Mouse (Mus musculus): Measurements from ENCODE around the gene Egln3. TPM values are rescaled to one million over a fixed set of nuclear protein-coding genes. Genes with fewer than 3 reads are reported as not detected.
A peak's percentile ranks its signal among the peaks of the same experiment; 100 is the strongest.

Egln3 gene
- polyA plus RNA-seq, 1 experiment from 2014 or later = 23.0 TPM

DNA sequence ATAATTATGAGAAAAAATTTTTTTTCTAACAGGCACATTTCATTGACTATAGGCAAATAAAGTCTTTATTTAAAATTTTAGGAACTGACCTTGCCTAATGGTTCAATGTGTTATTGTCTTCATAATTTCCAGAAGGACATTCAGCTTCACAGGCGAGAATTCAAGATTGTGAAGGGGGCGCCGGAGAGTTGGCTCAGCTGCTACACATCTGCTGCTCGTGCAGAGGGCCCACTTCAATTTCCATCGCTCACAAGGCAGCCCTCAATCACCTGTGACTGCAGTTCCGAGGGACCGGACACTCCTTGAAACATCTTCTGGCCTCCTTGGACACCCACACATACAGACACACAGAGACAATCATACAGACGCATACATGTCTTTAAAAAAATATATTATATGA, 23.9 kb upstream of the Egln3 start:
- WGBS = 68% methylated on average over 8 of the region's 8 CpGs

DNA sequence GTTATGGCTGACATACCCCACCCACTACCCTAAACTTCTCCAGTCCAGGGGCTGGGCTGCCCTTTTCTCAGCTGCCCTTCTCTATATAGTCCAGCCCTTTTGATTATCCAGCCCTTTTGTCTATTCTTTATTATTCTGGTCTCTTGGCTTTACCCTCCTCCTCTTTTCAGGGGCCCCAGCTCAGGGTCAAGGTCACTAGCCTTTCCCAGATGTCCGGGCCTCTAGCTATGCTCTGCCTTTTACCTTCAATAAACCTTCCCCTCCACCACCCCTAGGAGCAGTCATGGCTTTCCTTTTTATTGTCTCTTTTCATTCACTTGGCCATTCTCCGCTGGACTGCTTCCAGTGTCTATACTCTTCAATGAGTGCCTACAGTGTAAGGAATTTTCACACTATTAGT, 22.7 kb upstream of the Egln3 start:
- Histone ChIP-seq H3K9ac (ENCODE audit: low read length) (no peak overlapping the region), H3K36me3 (ENCODE audit: control insufficient read depth, insufficient read depth, low read length) (no peaks in the 10 kb centered on the region), H3K4me3 (ENCODE audit: low read length) (no peak overlapping the region), H3K4me2 (ENCODE audit: low read depth, low read length) (no peak overlapping the region), H3K27me3 (ENCODE audit: control insufficient read depth, insufficient read depth, low read depth, low read length) (no peaks in the 10 kb centered on the region), H3K9me3 (ENCODE audit: control insufficient read depth, low read length) (no peaks in the 10 kb centered on the region), H3K4me1 (replicated peaks; ENCODE audit: control insufficient read depth, insufficient read depth, low read length) (no peaks in the 10 kb centered on the region), H3K27ac (ENCODE audit: low read length) (no peak overlapping the region)
- WGBS = 57% methylated on average over 2 of the region's 2 CpGs
- peak; percentile 75 for ATAC-seq (ENCODE audit: low read depth)

More for the DNA sequence above, 23.9 kb upstream of the Egln3 start:
- no peaks in the 10 kb centered on the region for H3K4me1 ChIP-seq (replicated peaks; ENCODE audit: control insufficient read depth, insufficient read depth, low read length)
- no peak for ATAC-seq (ENCODE audit: low read depth)
- H3K4me3 ChIP-seq (ENCODE audit: low read length) = no peak overlapping the region
- H3K27me3 ChIP-seq (ENCODE audit: control insufficient read depth, insufficient read depth, low read depth, low read length) = no peaks in the 10 kb centered on the region
- no peak overlapping the region for H3K4me2 ChIP-seq (ENCODE audit: low read depth, low read length)
- H3K27ac ChIP-seq (ENCODE audit: low read length) = no peak overlapping the region
- no peaks in the 10 kb centered on the region for H3K36me3 ChIP-seq (ENCODE audit: control insufficient read depth, insufficient read depth, low read length)
- no peak overlapping the region for H3K9ac ChIP-seq (ENCODE audit: low read length)
- H3K9me3 ChIP-seq (ENCODE audit: control insufficient read depth, low read length) = no peaks in the 10 kb centered on the region

DNA sequence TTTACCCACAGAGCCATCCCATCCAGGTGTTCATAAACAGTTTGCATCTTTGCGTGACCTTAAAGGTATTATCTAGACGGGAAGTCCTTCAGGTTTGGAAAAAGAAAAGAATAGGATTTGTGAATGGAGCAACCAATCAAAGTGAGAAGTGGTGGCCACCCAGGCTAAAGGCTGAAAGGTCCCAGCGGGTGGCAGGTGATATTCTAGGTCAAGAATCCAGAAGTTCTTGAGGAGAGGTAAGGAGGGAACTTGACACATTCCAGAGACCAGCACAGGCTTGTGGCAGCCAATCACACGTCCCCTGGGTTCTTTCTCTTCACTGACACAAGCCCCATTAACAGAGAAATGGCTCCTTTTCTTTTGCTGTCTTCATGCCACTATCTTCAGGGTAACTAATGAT, 21.9 kb upstream of the Egln3 start:
- no peak for ATAC-seq (ENCODE audit: low read depth)
- Histone ChIP-seq H3K27ac (ENCODE audit: low read length) (no peak overlapping the region), H3K9ac (ENCODE audit: low read length) (no peak overlapping the region), H3K4me2 (ENCODE audit: low read depth, low read length) (no peak overlapping the region), H3K36me3 (ENCODE audit: control insufficient read depth, insufficient read depth, low read length) (no peaks in the 10 kb centered on the region), H3K9me3 (ENCODE audit: control insufficient read depth, low read length) (no peaks in the 10 kb centered on the region), H3K27me3 (ENCODE audit: control insufficient read depth, insufficient read depth, low read depth, low read length) (no peaks in the 10 kb centered on the region), H3K4me3 (ENCODE audit: low read length) (no peak overlapping the region), H3K4me1 (replicated peaks; ENCODE audit: control insufficient read depth, insufficient read depth, low read length) (no peaks in the 10 kb centered on the region)
- WGBS = 55% methylated on average over 4 of the region's 4 CpGs

DNA sequence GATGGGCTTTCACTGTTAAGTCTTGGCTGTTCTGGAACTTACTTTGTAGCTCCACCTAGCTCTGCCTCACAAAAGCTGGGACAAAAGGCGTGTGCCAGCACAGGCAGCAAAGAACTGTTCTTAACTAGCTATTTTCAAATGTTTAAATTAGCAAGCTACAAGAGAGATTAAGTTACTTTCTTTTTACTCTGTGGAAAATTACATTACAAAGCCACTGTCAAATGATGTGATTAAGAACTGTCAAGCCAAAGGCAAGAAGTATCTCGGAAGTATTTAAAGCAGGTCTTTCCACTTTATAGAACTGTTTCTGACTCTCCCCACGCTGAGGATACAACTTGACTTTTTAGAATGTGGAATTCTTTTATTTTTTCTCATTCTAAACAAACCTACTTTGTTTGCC, 21.4 kb upstream of the Egln3 start:
- Histone ChIP-seq H3K36me3 (ENCODE audit: control insufficient read depth, insufficient read depth, low read length) (no peaks in the 10 kb centered on the region), H3K9ac (ENCODE audit: low read length) (no peak overlapping the region), H3K27me3 (ENCODE audit: control insufficient read depth, insufficient read depth, low read depth, low read length) (no peaks in the 10 kb centered on the region), H3K27ac (ENCODE audit: low read length) (no peak overlapping the region), H3K4me2 (ENCODE audit: low read depth, low read length) (no peak overlapping the region), H3K4me3 (ENCODE audit: low read length) (no peak overlapping the region), H3K4me1 (replicated peaks; ENCODE audit: control insufficient read depth, insufficient read depth, low read length) (no peaks in the 10 kb centered on the region), H3K9me3 (ENCODE audit: control insufficient read depth, low read length) (no peaks in the 10 kb centered on the region)
- 37% methylated on average over 3 of the region's 3 CpGs for WGBS
- ATAC-seq (ENCODE audit: low read depth) = no peak

DNA sequence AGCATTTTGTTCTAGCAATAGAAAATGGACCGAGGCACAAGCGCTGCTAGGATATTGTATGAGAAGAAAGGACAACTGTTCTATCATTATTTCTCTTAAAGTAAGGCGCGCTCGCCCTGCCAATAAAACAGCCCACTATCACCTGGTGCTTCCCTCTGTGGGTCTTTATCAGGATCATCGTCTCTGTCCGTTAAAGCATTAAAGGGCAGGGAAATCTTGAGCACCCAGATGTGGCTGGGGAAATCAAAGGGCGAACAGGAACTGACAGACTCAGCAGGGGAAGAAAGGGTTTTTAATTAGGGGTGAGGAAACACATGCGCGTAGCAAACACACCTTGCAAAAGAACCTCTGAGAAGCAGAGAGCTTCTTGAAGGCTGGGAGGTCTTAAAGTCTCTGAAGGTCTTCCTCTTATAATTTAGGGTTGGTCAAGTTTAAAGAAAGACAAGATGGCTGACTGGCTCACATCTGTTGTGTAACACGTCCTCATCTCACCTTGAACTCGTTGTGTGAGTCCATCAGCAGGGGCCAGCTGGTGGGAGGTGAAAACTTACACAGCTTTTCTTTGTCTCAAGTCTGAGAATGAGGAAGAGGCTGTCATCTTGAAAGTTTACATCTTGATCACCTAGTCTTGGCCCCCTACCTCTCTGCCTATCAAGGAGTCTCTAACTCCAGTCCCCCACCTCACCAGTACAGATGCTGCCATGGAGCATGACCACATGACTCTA, 18.5 kb upstream of the Egln3 start:
- no peak overlapping the region for H3K4me2 ChIP-seq (ENCODE audit: low read depth, low read length)
- WGBS = 68% methylated on average over 12 of the region's 12 CpGs
- no peaks in the 10 kb centered on the region for H3K4me1 ChIP-seq (replicated peaks; ENCODE audit: control insufficient read depth, insufficient read depth, low read length)
- H3K27ac ChIP-seq (ENCODE audit: low read length) = no peak overlapping the region
- no peaks in the 10 kb centered on the region for H3K27me3 ChIP-seq (ENCODE audit: control insufficient read depth, insufficient read depth, low read depth, low read length)
- no peak overlapping the region for H3K9ac ChIP-seq (ENCODE audit: low read length)
- no peaks in the 10 kb centered on the region for H3K9me3 ChIP-seq (ENCODE audit: control insufficient read depth, low read length)
- no peak overlapping the region for H3K4me3 ChIP-seq (ENCODE audit: low read length)
- ATAC-seq (ENCODE audit: low read depth) = no peak
- H3K36me3 ChIP-seq (ENCODE audit: control insufficient read depth, insufficient read depth, low read length) = no peaks in the 10 kb centered on the region

DNA sequence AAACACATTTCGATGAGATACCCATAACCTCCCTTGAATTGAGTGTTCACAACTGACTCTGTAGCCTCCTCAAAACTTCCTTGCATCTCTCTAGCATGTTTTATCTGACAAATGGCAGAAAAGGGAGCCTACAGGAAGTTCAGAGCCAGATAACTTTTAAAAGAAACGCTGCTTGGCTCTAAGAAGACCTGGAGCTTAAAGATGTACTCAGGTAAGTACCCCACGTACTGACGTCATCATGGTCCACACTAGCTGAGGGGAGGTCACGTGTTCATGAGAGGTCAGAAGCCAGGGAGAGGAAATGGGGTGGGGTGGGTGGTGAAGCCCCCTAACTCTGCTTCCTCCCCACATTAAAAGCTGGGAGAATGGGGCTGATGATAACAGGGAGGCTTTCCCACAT, 13.0 kb upstream of the Egln3 start:
- WGBS = 69% methylated on average over 5 of the region's 5 CpGs
- Histone ChIP-seq H3K4me1 (replicated peaks; ENCODE audit: control insufficient read depth, insufficient read depth, low read length) (no peaks in the 10 kb centered on the region), H3K4me2 (ENCODE audit: low read depth, low read length) (no peak overlapping the region), H3K27ac (ENCODE audit: low read length) (no peak overlapping the region), H3K36me3 (ENCODE audit: control insufficient read depth, insufficient read depth, low read length) (no peaks in the 10 kb centered on the region), H3K27me3 (ENCODE audit: control insufficient read depth, insufficient read depth, low read depth, low read length) (no peaks in the 10 kb centered on the region), H3K9ac (ENCODE audit: low read length) (no peak overlapping the region), H3K9me3 (ENCODE audit: control insufficient read depth, low read length) (no peaks in the 10 kb centered on the region), H3K4me3 (ENCODE audit: low read length) (no peak overlapping the region)
- ATAC-seq (ENCODE audit: low read depth) = no peak

DNA sequence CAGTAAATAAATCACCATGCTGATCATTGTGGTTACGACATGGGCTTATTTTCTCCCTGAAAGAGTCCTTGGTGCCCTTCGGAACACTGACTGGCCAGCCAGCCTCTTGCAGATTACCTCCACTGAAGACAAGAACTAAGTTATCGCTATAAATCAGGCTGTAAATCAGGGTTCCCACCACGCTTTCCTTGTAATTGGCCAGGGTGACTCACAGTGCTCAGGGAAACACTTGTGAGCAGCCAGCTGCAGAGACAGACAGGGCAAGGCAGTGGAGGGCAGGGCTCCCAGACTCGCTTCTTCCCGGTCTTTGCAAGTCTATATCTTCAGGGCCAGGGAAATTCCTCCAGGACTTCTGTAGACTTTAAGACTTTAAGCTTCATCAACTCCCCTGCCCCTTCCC, 10.8 kb upstream of the Egln3 start:
- ATAC-seq (ENCODE audit: low read depth) = no peak

DNA sequence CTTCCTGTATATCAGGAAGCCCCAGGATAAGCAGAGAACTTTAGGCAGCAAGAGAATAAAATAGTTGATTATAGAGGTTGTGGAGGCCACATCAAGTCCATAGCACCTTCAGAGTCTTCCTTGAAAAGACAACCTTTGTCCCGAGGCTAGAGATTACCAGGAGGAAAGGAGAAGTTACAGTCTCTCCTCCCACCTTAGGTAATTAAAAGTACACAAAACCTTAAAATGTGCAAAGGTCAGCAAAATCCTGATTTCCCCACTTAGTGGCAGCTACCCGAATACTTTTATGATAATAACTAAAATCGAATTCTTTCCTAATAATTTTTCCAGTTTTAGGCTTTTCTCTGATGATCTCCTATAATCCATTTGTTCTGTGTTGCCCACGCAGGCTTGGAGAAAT, 10.2 kb upstream of the Egln3 start:
- H3K4me3 ChIP-seq (ENCODE audit: low read length) = no peak overlapping the region
- H3K27me3 ChIP-seq (ENCODE audit: control insufficient read depth, insufficient read depth, low read depth, low read length) = no peaks in the 10 kb centered on the region
- no peaks in the 10 kb centered on the region for H3K9me3 ChIP-seq (ENCODE audit: control insufficient read depth, low read length)
- H3K27ac ChIP-seq (ENCODE audit: low read length) = no peak overlapping the region
- H3K4me2 ChIP-seq (ENCODE audit: low read depth, low read length) = no peak overlapping the region
- 62% methylated on average over 4 of the region's 4 CpGs for WGBS
- peaks cover 3% of the 10 kb centered on the region; the same call in 1 of the 2 replicates for H3K4me1 ChIP-seq (replicated peaks; ENCODE audit: control insufficient read depth, insufficient read depth, low read length)
- H3K36me3 ChIP-seq (ENCODE audit: control insufficient read depth, insufficient read depth, low read length) = no peaks in the 10 kb centered on the region
- H3K9ac ChIP-seq (ENCODE audit: low read length) = no peak overlapping the region
- ATAC-seq (ENCODE audit: low read depth) = no peak

More for the DNA sequence above, 10.8 kb upstream of the Egln3 start:
- Histone ChIP-seq H3K36me3 (ENCODE audit: control insufficient read depth, insufficient read depth, low read length) (no peaks in the 10 kb centered on the region), H3K4me2 (ENCODE audit: low read depth, low read length) (no peak overlapping the region), H3K27me3 (ENCODE audit: control insufficient read depth, insufficient read depth, low read depth, low read length) (no peaks in the 10 kb centered on the region), H3K4me1 (replicated peaks; ENCODE audit: control insufficient read depth, insufficient read depth, low read length) (no peaks in the 10 kb centered on the region), H3K9me3 (ENCODE audit: control insufficient read depth, low read length) (no peaks in the 10 kb centered on the region), H3K9ac (ENCODE audit: low read length) (no peak overlapping the region), H3K27ac (ENCODE audit: low read length) (no peak overlapping the region), H3K4me3 (ENCODE audit: low read length) (no peak overlapping the region)
- WGBS = 62% methylated on average over 6 of the region's 6 CpGs

DNA sequence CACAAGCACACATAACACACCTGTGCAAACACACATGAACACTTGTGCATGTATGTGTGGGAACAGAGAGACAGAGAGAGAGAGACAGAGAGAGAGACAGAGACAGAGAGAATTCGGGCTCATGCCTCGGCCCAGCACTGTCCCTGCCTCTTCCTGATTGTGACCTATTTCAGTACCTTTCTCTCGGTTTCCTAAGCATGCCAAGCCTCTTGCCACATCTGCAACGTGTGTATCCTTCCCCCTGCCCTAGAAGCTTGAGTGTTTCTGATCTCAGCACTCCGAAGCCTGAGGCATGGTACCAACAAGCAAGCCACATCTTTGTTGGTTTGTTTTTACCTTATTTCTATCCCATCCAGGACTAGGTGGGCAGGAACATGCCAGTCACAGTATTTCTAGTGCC, 9.6 kb upstream of the Egln3 start:
- H3K4me2 ChIP-seq (ENCODE audit: low read depth, low read length) = no peak overlapping the region
- H3K9ac ChIP-seq (ENCODE audit: low read length) = no peak overlapping the region
- no peaks in the 10 kb centered on the region for H3K36me3 ChIP-seq (ENCODE audit: control insufficient read depth, insufficient read depth, low read length)
- H3K4me3 ChIP-seq (ENCODE audit: low read length) = no peak overlapping the region
- no peaks in the 10 kb centered on the region for H3K9me3 ChIP-seq (ENCODE audit: control insufficient read depth, low read length)
- no peak overlapping the region for H3K27ac ChIP-seq (ENCODE audit: low read length)
- H3K4me1 ChIP-seq (replicated peaks; ENCODE audit: control insufficient read depth, insufficient read depth, low read length) = peaks cover 4% of the 10 kb centered on the region; the same call in 1 of the 2 replicates
- no peak for ATAC-seq (ENCODE audit: low read depth)
- no peaks in the 10 kb centered on the region for H3K27me3 ChIP-seq (ENCODE audit: control insufficient read depth, insufficient read depth, low read depth, low read length)
- 58% methylated on average over 5 of the region's 5 CpGs for WGBS

Data from lung, embryonic 16.5 days (tissue).